Mouse (Mus musculus): ENCODE measurements around the gene Haspin.

Gene Haspin

GRCm38 (mm10) chr11:73090283-73090682, 47.8 kb downstream of the Haspin start, which contains the start of gene Itgae:
Itgae (plus strand) TSS chr11:73090583.
- no peak for DNase-seq (ENCODE audit: low read depth, low spot score)

DNA sequence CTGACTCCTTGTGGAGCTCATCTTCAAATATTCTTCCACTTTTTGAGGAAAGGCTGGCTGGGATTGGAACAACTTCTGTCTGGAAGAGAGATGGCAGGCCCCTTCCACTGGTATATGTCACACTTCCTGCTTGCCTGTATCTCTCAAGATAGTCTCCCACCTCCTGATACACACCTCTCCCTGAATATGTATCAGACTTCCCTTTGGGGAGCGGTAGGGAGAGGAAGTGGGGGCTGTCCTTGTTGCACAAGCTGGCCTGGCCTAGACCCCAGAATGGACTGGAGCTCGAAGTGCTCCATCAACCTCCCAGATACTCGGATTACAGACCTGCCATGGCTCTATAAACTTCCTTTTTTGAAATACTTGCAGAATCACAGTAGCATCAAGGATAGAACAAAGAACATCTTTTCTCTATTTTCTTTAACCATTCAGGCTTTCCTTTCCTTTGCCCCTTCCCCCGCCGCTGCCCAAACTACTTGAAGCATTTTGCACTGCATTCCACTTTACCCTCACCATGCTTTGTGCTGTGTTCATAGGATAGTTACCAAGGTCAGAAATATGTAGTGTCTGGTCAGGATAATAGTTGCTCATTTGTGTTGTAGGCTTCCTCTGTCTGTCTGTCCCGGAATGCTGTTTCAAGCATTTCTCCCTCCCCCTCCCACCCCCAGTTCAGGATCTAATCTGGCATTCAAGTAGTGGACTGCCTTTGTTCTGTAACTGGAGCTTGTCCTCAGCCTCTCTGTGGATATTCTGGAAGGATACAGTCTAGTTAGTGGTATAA, 50.2 kb downstream of the Haspin start:
- DNase-seq (ENCODE audit: low read depth, low spot score), result peak; percentile 13
